Mouse (Mus musculus) heart, postnatal 0 days (tissue): ENCODE measurements at regions not wholly inside any gene's neighbourhood (a gene's known extent, or its start where the extent isn't known, plus 50 kb on each side); places are given as distances from the start of the nearest gene placed in this dataset.

Source experiments
- CTCF ChIP-seq: IDR thresholded peaks from 2 replicates; pipeline ENCODE4 v1.5.1; 2016; ENCODE audit warnings: antibody characterized with exemption, control low read depth, low read depth
- EP300 ChIP-seq: IDR thresholded peaks from 2 replicates; pipeline ENCODE4 v1.6.1; 2016; ENCODE audit warnings: antibody characterized with exemption, low read depth

GRCm38 (mm10) chr17:67509091-67509618, 123.4 kb downstream of the Lrrc30 start:
- TF ChIP-seq CTCF (no peak), EP300 (no peak)
